Mouse (Mus musculus) thymus, adult 2 months (tissue): ENCODE data around the gene Olfr1220. TPM values are rescaled to one million over a fixed set of nuclear protein-coding genes. Genes with fewer than 3 reads are reported as not detected.

Experiments used
- DNase-seq: peaks from one replicate; pipeline ENCODE4 v3.0.0; 2021
- H3K27ac ChIP-seq: fragments of 200-500 bp; 2 replicates; pipeline ENCODE4 v1.5.1; 2012; ENCODE audit warnings: low read length, control low read depth; ENCODE audit not compliant: control insufficient read depth, insufficient read depth
- H3K27me3 ChIP-seq: fragments of 200-500 bp; 2 replicates; pipeline ENCODE4 v1.6.1; 2012; ENCODE audit warnings: mild to moderate bottlenecking, low read length, moderate library complexity, mixed read lengths; ENCODE audit not compliant: control insufficient read depth, insufficient read depth
- H3K36me3 ChIP-seq: fragments of 200-500 bp; 2 replicates; pipeline ENCODE4 v1.6.1; 2012; ENCODE audit warnings: mild to moderate bottlenecking, low read length, moderate library complexity; ENCODE audit not compliant: control insufficient read depth, insufficient read depth
- H3K4me1 ChIP-seq: fragments of 200-500 bp; replicated peaks from 2 replicates; pipeline ENCODE4 v1.6.1; 2012; ENCODE audit warnings: low read length; ENCODE audit not compliant: control insufficient read depth, insufficient read depth
- H3K4me3 ChIP-seq: fragments of 200-500 bp; 2 replicates; pipeline ENCODE4 v1.5.1; 2012; ENCODE audit warnings: mild to moderate bottlenecking, low read length, control low read depth, moderate library complexity; ENCODE audit not compliant: control insufficient read depth, insufficient read depth
- CTCF ChIP-seq: fragments of 200-500 bp; IDR thresholded peaks from 2 replicates; pipeline ENCODE4 v1.5.1; 2012; ENCODE audit warnings: mild to moderate bottlenecking, control low read depth, low read length, moderate library complexity, borderline replicate concordance; ENCODE audit not compliant: control insufficient read depth, poor library complexity, insufficient read depth; ENCODE audit errors: extremely low read depth
- POLR2A ChIP-seq: fragments of 200-500 bp; IDR thresholded peaks from 2 replicates; pipeline ENCODE4 v1.6.1; 2012; ENCODE audit warnings: mild to moderate bottlenecking, low read length, control low read depth, moderate library complexity; ENCODE audit not compliant: control insufficient read depth, poor library complexity, insufficient read depth; ENCODE audit errors: extremely low read depth
- polyA plus RNA-seq: library from polyadenylated mRNA; depleted of rRNA; stranded (reverse); fragments of >200 nt; gene quantifications from 2 replicates; pipeline ENCODE4 v1.2.3, GENCODE M21; 2012; rRNA removed

The Olfr1220 gene
- polyA plus RNA-seq, 1 experiment: not detected

DNA sequence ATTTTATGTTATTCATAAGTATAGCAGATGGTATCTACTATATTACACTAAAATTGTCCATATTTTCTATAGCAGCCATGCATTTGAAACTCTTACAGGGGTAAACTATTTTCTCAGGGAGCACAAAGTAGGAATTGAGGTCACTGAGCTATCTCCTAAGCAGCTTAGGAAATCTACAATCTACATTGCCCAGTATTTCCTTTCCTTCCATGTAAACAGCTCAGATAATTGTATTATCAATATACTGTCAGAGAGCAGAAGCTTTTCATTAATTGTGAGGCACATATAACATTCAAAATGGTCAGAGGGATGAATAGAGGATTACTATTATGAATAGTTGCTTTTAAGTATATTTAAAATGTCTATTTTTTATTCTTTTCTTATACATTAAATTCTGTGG lies 25.1 kb downstream of the Olfr1220 start:
- H3K4me1 ChIP-seq: no peaks in the 10 kb centered on the region
- no peak for TF ChIP-seq POLR2A
- TF ChIP-seq CTCF: no peak
- H3K36me3 ChIP-seq: no peaks in the 10 kb centered on the region
- H3K4me3 ChIP-seq: no peak overlapping the region
- no peak overlapping the region for H3K27ac ChIP-seq
- no peaks in the 10 kb centered on the region for H3K27me3 ChIP-seq
- no peak for DNase-seq

DNA sequence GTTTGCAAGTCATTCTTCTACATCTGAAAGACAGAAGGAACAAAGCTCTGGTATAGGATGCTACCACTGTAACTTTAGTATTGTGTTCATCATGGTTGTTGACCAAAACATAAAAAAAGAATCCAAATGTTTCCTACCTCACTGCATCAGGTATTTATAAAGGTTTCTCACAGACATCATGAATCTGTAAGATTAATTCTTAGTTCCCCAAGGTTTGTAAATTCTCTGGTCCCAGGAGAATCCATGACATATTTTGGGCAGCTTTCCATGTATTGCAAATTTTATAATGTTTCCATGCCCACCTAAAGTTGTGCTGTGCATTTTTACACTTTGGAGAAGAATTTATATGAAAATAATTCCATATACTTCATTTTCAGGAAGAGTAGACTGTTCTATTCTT lies 45.5 kb downstream of the Olfr1220 start, which contains the start of gene Olfr1218:
Olfr1218 (minus strand) TSS at position 101 of the 400 bp plus-strand sequence.
- TF ChIP-seq POLR2A: no peak

More for the DNA sequence above, 45.5 kb downstream of the Olfr1220 start, which contains the start of gene Olfr1218:
- no peak within 1 kb of the TSS for H3K4me3 ChIP-seq
- no peak for DNase-seq
- H3K27ac ChIP-seq: no peak within 1 kb of the TSS
- no peaks in the 10 kb centered on the region for H3K4me1 ChIP-seq
- no peaks in the 10 kb centered on the region for H3K27me3 ChIP-seq
- no peaks in the 10 kb centered on the region for H3K36me3 ChIP-seq

Other genes starting within 250 kb of the Olfr1220 start
- not detected in 2 replicates for gene Olfr1206, start 243.6 kb downstream of the Olfr1220 start, polyA plus RNA-seq
- gene Olfr1208, start 204.5 kb downstream of the Olfr1220 start, polyA plus RNA-seq: not detected in 2 replicates
- not detected in 2 replicates for gene Olfr1209, start 191.7 kb downstream of the Olfr1220 start, polyA plus RNA-seq
- not detected in 2 replicates for gene Olfr1211, start 168.7 kb downstream of the Olfr1220 start, polyA plus RNA-seq
- gene Olfr1212, start 152.9 kb downstream of the Olfr1220 start, polyA plus RNA-seq: not detected in 2 replicates
- not detected in 2 replicates for gene Gm13762, start 126.6 kb downstream of the Olfr1220 start, polyA plus RNA-seq
- gene Olfr1214, start 114.2 kb downstream of the Olfr1220 start, polyA plus RNA-seq: not detected in 2 replicates
- not detected in 2 replicates for gene Olfr1215, start 99.9 kb downstream of the Olfr1220 start, polyA plus RNA-seq
- gene Olfr1216, start 88.5 kb downstream of the Olfr1220 start, polyA plus RNA-seq: not detected in 2 replicates
- gene Olfr1217, start 74.8 kb downstream of the Olfr1220 start, polyA plus RNA-seq: not detected in 2 replicates
- gene Olfr1218, start 45.6 kb downstream of the Olfr1220 start, polyA plus RNA-seq: not detected in 2 replicates
- gene Olfr1219, start 23.3 kb downstream of the Olfr1220 start, polyA plus RNA-seq: not detected in 2 replicates
- not detected in 2 replicates for gene Olfr1221, start 10.4 kb upstream of the Olfr1220 start, polyA plus RNA-seq
- not detected in 2 replicates for gene Olfr1222, start 26.2 kb upstream of the Olfr1220 start, polyA plus RNA-seq
- gene Olfr1223, start 44.7 kb upstream of the Olfr1220 start, polyA plus RNA-seq: not detected in 2 replicates
- not detected in 2 replicates for gene Olfr1224-ps1, start 57.3 kb upstream of the Olfr1220 start, polyA plus RNA-seq
- gene Olfr1225, start 67.8 kb upstream of the Olfr1220 start, polyA plus RNA-seq: not detected in 2 replicates
- not detected in 2 replicates for gene Olfr1226, start 93.2 kb upstream of the Olfr1220 start, polyA plus RNA-seq
- gene Olfr1228, start 147.2 kb upstream of the Olfr1220 start, polyA plus RNA-seq: not detected in 2 replicates
- gene Olfr1229, start 181.2 kb upstream of the Olfr1220 start, polyA plus RNA-seq: not detected in 2 replicates
- gene Olfr1230, start 190.4 kb upstream of the Olfr1220 start, polyA plus RNA-seq: not detected in 2 replicates
- gene Olfr1231, start 200.2 kb upstream of the Olfr1220 start, polyA plus RNA-seq: not detected in 2 replicates
- not detected in 2 replicates for gene Olfr1232, start 222.8 kb upstream of the Olfr1220 start, polyA plus RNA-seq
- not detected in 2 replicates for gene Olfr1233, start 235.6 kb upstream of the Olfr1220 start, polyA plus RNA-seq